Mouse (Mus musculus): ENCODE results near the gene Ppm1d. TPM values are rescaled to one million over a fixed set of nuclear protein-coding genes. Genes with fewer than 3 reads are reported as not detected.
A peak's percentile ranks its signal among the peaks of the same experiment; 100 is the strongest.

The Ppm1d gene
- total and polyA plus RNA-seq, 3 experiments: 19.0 to 26.4 (median 25.1) TPM

DNA sequence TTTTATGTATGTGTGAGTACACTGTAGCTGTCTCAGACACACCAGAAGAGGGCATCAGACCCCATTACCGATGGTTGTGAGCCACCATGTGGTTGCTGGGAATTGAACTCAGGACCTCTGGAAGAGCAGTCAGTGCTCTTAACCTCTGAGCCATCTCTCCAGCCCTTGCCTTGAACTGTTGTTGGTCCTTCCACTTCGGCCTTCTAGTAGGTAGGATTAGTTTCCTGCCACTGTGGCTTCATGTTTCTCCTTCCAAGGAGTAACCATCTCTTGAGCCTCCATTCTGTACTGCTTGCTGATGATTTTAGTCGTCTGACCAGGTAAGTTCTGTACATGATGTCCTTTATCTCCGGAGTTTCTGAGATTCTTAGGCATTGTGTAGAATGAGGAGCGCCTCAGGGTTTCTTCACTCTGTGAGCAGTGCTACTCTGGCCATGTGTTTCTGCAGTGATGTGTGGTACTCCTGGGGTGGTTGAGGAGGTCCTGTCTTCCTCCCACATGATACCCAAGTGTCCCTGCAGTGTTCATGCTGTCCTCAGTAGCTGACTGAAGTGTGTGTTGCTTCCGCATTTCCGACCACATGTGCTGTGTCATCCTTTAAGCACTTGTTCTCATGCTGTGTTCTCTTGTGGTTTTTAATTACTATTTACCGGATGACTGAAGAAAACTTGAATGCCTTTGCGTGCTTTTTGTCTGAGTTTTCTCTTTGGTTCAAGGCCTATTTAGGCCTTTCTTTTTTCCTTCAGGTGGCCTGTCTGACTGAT, 12.7 kb downstream of the Ppm1d start (continued):
- TF ChIP-seq POLR2A (IDR thresholded peaks at IDR 0.05; ENCODE audit: low read depth, low read length) (peak; percentile 53; the same call in 1 of the 2 replicates), MAZ (IDR thresholded peaks at IDR 0.05; ENCODE audit: low read depth, low read length) (no peak), RAD21 (IDR thresholded peaks at IDR 0.05; ENCODE audit: low read depth, low read length) (no peak), SMC3 (IDR thresholded peaks at IDR 0.05; ENCODE audit: low read depth, low read length) (no peak), POLR2AphosphoS2 (IDR thresholded peaks at IDR 0.05; ENCODE audit: low read depth, low read length) (no peak), MAX (IDR thresholded peaks at IDR 0.05; ENCODE audit: low read length) (peak; percentile 87), CHD1 (IDR thresholded peaks at IDR 0.05; ENCODE audit: low read depth, low read length) (no peak), UBTF (IDR thresholded peaks at IDR 0.05; ENCODE audit: low read depth, low read length) (no peak), USF1 (IDR thresholded peaks at IDR 0.05; ENCODE audit: low read depth, low read length) (no peak), SIN3A (IDR thresholded peaks at IDR 0.05; ENCODE audit: low read length) (peak; percentile 5; the same call in 1 of the 2 replicates), JUND (conservative IDR thresholded peaks at IDR 0.05; ENCODE audit: low read depth, low read length) (no peak), NELFE (IDR thresholded peaks at IDR 0.05; ENCODE audit: low read depth, low read length) (no peak), ZNF384 (IDR thresholded peaks at IDR 0.05; ENCODE audit: low read depth, low read length) (no peak), CHD2 (IDR thresholded peaks at IDR 0.05; ENCODE audit: low read length) (no peak), TCF12 (IDR thresholded peaks at IDR 0.05; ENCODE audit: low read depth, low read length) (no peak), ELF1 (IDR thresholded peaks at IDR 0.05; ENCODE audit: low read depth, low read length) (peak; percentile 51; the same call in 1 of the 2 replicates)

DNA sequence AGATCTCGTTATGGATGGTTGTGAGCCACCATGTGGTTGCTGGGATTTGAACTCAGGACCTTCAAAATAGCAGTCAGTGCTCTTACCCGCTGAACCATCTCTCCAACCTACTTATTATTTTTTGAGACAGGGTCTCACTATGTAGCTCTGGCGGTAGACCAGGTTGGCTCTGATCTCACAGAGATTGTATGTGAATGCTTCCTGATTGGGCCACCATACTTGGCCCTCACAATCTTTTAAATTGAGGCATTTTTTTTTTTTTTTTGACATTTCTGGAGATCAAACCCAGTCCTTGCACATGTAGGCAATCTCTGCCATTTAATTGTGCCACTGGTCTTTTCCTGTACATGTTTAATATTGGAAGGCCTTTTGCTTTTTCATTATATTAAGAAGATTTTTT, 17.7 kb downstream of the Ppm1d start:
- dilution Hi-C loops (cut with MboI; ENCODE audit: extremely low pct_ligation_motif_present, extremely low pct_unique_long_range_greater_than_20kb, low sequenced_read_pairs): no loop called here
- in situ Hi-C loops (cut with MboI; ENCODE audit: low pct_ligation_motif_present, low pct_unique_long_range_greater_than_20kb, low sequenced_read_pairs): no loop called here
- H3K36me3 ChIP-seq (replicated peaks in 1 of 2; ENCODE audit: control insufficient read depth in 1 of 2, insufficient read depth in 1 of 2, low read length in 1 of 2): peaks cover 31 to 78% of the 10 kb centered on the region in 2 experiments

More for the DNA sequence above, 17.7 kb downstream of the Ppm1d start:
- H3K4me3 ChIP-seq (replicated peaks in 1 of 3; ENCODE audit: low read depth in 2 of 3, low read length in 2 of 3, poor library complexity in 1 of 3): no peak overlapping the region
- no peak for TF ChIP-seq MAZ (IDR thresholded peaks at IDR 0.05; ENCODE audit: low read depth, low read length)
- TF ChIP-seq CHD2 (IDR thresholded peaks at IDR 0.05; ENCODE audit: low read length): no peak
- no peak for TF ChIP-seq E2F4 (IDR thresholded peaks at IDR 0.05; ENCODE audit: insufficient replicate concordance, low read depth, low read length)
- no peak for TF ChIP-seq ZMIZ1 (IDR thresholded peaks at IDR 0.05; ENCODE audit: low read depth, low read length)
- no peak for TF ChIP-seq USF1 (IDR thresholded peaks at IDR 0.05; ENCODE audit: low read depth, low read length)
- TF ChIP-seq USF2 (conservative IDR thresholded peaks at IDR 0.05; ENCODE audit: low read depth, low read length): no peak
- no peak for TF ChIP-seq IRF4 (IDR thresholded peaks at IDR 0.05; ENCODE audit: low read depth, low read length)
- TF ChIP-seq TBP (conservative IDR thresholded peaks at IDR 0.05; ENCODE audit: low read depth, low read length): no peak
- TF ChIP-seq POLR2AphosphoS2 (IDR thresholded peaks at IDR 0.05; ENCODE audit: low read depth, low read length): no peak
- no peak for TF ChIP-seq BHLHE40 (IDR thresholded peaks at IDR 0.05; ENCODE audit: low read depth, low read length)
- TF ChIP-seq MAX (IDR thresholded peaks at IDR 0.05; ENCODE audit: low read length): no peak
- TF ChIP-seq MEF2A (IDR thresholded peaks at IDR 0.05; ENCODE audit: borderline replicate concordance, low read depth, low read length): no peak
- no peak for TF ChIP-seq TCF12 (IDR thresholded peaks at IDR 0.05; ENCODE audit: low read depth, low read length)
- TF ChIP-seq KAT2A (IDR thresholded peaks at IDR 0.05; ENCODE audit: insufficient replicate concordance, low read length): no peak
- TF ChIP-seq JUN (IDR thresholded peaks at IDR 0.05; ENCODE audit: insufficient read depth, low read depth, low read length): no peak
- TF ChIP-seq RAD21 (IDR thresholded peaks at IDR 0.05; ENCODE audit: low read depth, low read length): no peak
- H3K27ac ChIP-seq (ENCODE audit: insufficient read depth, low read depth): no peak overlapping the region
- peaks cover 2 to 4% of the 10 kb centered on the region in 2 experiments; a peak in 1 of 4 replicates for H3K4me1 ChIP-seq (ENCODE audit: control insufficient read depth in 1 of 2, insufficient read depth in 2 of 2)
- no peak overlapping the region for H3K9ac ChIP-seq (ENCODE audit: insufficient read depth, low read depth)
- no peaks in the 10 kb centered on the region for H3K27me3 ChIP-seq (replicated peaks)
- peaks cover 17% of the 10 kb centered on the region for H3K79me2 ChIP-seq (replicated peaks; ENCODE audit: control insufficient read depth, extremely low read depth, insufficient read depth, poor library complexity, severe bottlenecking)
- no peaks in the 10 kb centered on the region for H3K9me3 ChIP-seq (replicated peaks; ENCODE audit: low read length)
- no peak overlapping the region for H3K4me2 ChIP-seq (ENCODE audit: insufficient read depth, low read depth, poor library complexity, severe bottlenecking)
- DNase-seq (ENCODE audit: extremely low read depth): no peak
